Comparison of ENCODE assay signal across 11 mouse cellular contexts in the genomic region with DNA sequence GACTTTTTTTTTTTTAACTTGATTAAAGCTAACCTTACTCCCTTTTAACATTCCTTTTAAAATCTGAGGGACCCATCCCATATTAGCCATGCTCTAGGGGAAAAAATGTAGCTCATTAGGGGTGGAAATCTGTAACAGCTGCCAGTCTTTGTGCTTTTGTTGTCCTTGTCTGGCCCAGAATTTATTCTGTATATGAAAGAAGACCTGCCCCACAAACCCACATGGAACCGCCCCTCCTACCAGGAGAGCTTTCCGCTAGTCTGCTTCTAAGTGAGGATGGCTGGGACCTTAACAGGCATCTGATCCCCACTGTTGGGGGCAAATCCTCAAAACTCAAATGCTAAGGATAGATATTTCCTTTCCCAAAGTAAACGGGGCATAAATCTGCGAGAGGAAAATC.
DNase-seq lines count a peak whose midpoint lies in the region; ATAC-seq and TF ChIP-seq lines count a peak whose summit lies in the region.
"Had no signal": no experiment of that assay in that cellular context is flagged by ENCODE, and none has a peak within 500 bp of the region (broad histone marks: within the 10 kb centered on the region; RNA-seq: fewer than 3 reads in every experiment).

No protein-coding gene starts in this region.

- WGBS in lung, adult 2 months: 54% methylated on average over 4 of the region's 4 CpGs
- 4% methylated on average over 4 of the region's 4 CpGs for WGBS in forebrain, embryonic 15.5 days
- WGBS in limb, embryonic 14.5 days: 10% methylated on average over 4 of the region's 4 CpGs
- WGBS in heart, embryonic 10.5 days: 39% methylated on average over 4 of the region's 4 CpGs

- no peaks in the 10 kb centered on the region for H3K27me3 ChIP-seq in forebrain, embryonic 15.5 days
- H3K27me3 ChIP-seq in limb, embryonic 14.5 days (ENCODE audit: control insufficient read depth, insufficient read depth, low read length): no peaks in the 10 kb centered on the region
- no peaks in the 10 kb centered on the region for H3K27me3 ChIP-seq in heart, embryonic 10.5 days (ENCODE audit: insufficient read depth, poor library complexity, severe bottlenecking)
- H3K27me3 ChIP-seq: heart, embryonic 15.5 days had no signal

- H3K4me2 ChIP-seq in forebrain, embryonic 15.5 days (replicated peaks): peak overlapping the region; percentile 23
- peak overlapping the region; percentile 30 for H3K4me2 ChIP-seq in limb, embryonic 14.5 days (replicated peaks; ENCODE audit: low read depth, low read length, severe bottlenecking)
- H3K4me2 ChIP-seq: heart, embryonic 15.5 days had no signal

- H3K36me3 ChIP-seq in forebrain, embryonic 15.5 days: no peaks in the 10 kb centered on the region
- no peaks in the 10 kb centered on the region for H3K36me3 ChIP-seq in limb, embryonic 14.5 days (ENCODE audit: control insufficient read depth, insufficient read depth, low read length)
- H3K36me3 ChIP-seq in heart, embryonic 10.5 days: no peaks in the 10 kb centered on the region
- H3K36me3 ChIP-seq: heart, embryonic 15.5 days had no signal

- no peaks in the 10 kb centered on the region for H3K4me1 ChIP-seq in lung, adult 2 months (ENCODE audit: control insufficient read depth, insufficient read depth, low read length)
- peaks cover 17% of the 10 kb centered on the region for H3K4me1 ChIP-seq in forebrain, embryonic 15.5 days
- 0 out of 2 replicates have a peak, but pooled peaks cover 6% of the 10 kb centered on the region for H3K4me1 ChIP-seq in limb, embryonic 14.5 days (ENCODE audit: control insufficient read depth, insufficient read depth, low read length)
- H3K4me1 ChIP-seq in heart, embryonic 10.5 days: peaks cover 13% of the 10 kb centered on the region

- TF ChIP-seq CTCF in lung, adult 2 months (IDR thresholded peaks at IDR 0.05; ENCODE audit: insufficient read depth, low read length): no peak

- H3K9me3 ChIP-seq in forebrain, embryonic 15.5 days: no peaks in the 10 kb centered on the region
- H3K9me3 ChIP-seq in limb, embryonic 14.5 days (ENCODE audit: control insufficient read depth, low read length): no peaks in the 10 kb centered on the region
- no peaks in the 10 kb centered on the region for H3K9me3 ChIP-seq in heart, embryonic 10.5 days
- H3K9me3 ChIP-seq: heart, embryonic 15.5 days had no signal

- no peak overlapping the region for H3K4me3 ChIP-seq in lung, adult 2 months (replicated peaks; ENCODE audit: extremely low read depth, low read depth, low read length)
- H3K4me3 ChIP-seq in forebrain, embryonic 15.5 days: no peak overlapping the region
- H3K4me3 ChIP-seq in limb, embryonic 14.5 days (replicated peaks; ENCODE audit: low read length): no peak overlapping the region
- H3K4me3 ChIP-seq in heart, embryonic 10.5 days: no peak overlapping the region
- H3K4me3 ChIP-seq: heart, embryonic 15.5 days had no signal

- H3K27ac ChIP-seq in forebrain, embryonic 15.5 days (replicated peaks): peak overlapping the region; percentile 49
- peak overlapping the region; percentile 61 for H3K27ac ChIP-seq in limb, embryonic 14.5 days (replicated peaks; ENCODE audit: low read depth, low read length)
- H3K27ac ChIP-seq in heart, embryonic 10.5 days: no peak overlapping the region
- H3K27ac ChIP-seq: heart, embryonic 15.5 days had no signal

- no peak for TF ChIP-seq POLR2A in lung, adult 2 months (IDR thresholded peaks at IDR 0.05; ENCODE audit: borderline replicate concordance, extremely low read depth, low read depth, low read length)
- no peak for TF ChIP-seq POLR2A in limb, embryonic 14.5 days (IDR thresholded peaks at IDR 0.05; ENCODE audit: borderline replicate concordance, extremely low read depth, insufficient read depth, insufficient read length)

- no peak overlapping the region; the same call in 1 of the 2 replicates for H3K9ac ChIP-seq in forebrain, embryonic 15.5 days (replicated peaks)
- no peak overlapping the region for H3K9ac ChIP-seq in limb, embryonic 14.5 days (ENCODE audit: low read depth, low read length, severe bottlenecking)
- H3K9ac ChIP-seq: heart, embryonic 15.5 days; liver, postnatal 0 days had no signal

- DNase-seq in lung, postnatal 10 days: peak; percentile 4
- DNase-seq in lung, adult 2 months: no peak
- no peak for DNase-seq in limb, embryonic 14.5 days (ENCODE audit: low spot score)
- DNase-seq in frontal cortex, postnatal 36 days (ENCODE audit: low spot score in 2 of 2): no peak
- DNase-seq in heart, embryonic 10.5 days (ENCODE audit: low spot score): no peak
- DNase-seq: adrenal gland, adult 8-10 months had no signal

- peak; percentile 58; the same call in 1 of the 2 replicates for ATAC-seq in forebrain, embryonic 15.5 days (replicated peaks)
- 0 out of 2 replicates have a peak, but pooled peaks have one; percentile 41 for ATAC-seq in limb, embryonic 14.5 days (ENCODE audit: low FRiP score, low read depth)
- no peak for ATAC-seq in monocyte, adult 5-6 weeks (replicated peaks; ENCODE audit: insufficient number of reproducible peaks, low FRiP score, low TSS enrichment, poor library complexity, severe bottlenecking)
- no peak for ATAC-seq in activated CD4-positive, CD25-positive, alpha-beta regulatory T cell, adult 4 months
- ATAC-seq: liver, postnatal 0 days had no signal

Comparison
In these comparisons a context has a peak if more than half of its experiments do, and no peak if none do; other contexts are left out.
1. ATAC-seq: peak in forebrain, embryonic 15.5 days (single experiment) and limb, embryonic 14.5 days (single experiment); none in monocyte, adult 5-6 weeks (single experiment) and activated CD4-positive, CD25-positive, alpha-beta regulatory T cell, adult 4 months (single experiment).